Mouse (Mus musculus): ENCODE measurements around the gene Dgkk. TPM values are rescaled to one million over a fixed set of nuclear protein-coding genes. Genes with fewer than 3 reads are reported as not detected.

Gene Dgkk
- total and polyA plus RNA-seq, 3 experiments: not detected

DNA sequence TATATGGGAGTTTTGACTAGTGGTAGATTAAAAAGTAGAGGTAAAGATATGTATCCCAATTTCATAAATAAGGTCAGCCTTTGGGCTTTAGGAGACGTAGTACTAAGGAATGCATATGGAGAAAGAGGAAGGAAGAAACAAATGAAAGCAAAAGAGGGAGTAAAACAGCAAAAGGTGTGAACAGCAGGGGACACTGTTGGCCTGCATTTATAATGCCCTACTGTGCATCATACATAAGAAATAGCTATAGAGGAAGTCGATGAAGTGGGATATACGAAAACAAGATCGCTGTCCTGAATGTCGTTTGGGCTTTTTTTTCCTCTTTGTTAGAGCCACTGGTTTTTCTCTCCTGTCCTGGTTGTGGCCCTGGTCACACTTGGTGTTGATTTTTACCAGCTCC is 143.1 kb downstream of the Dgkk start:
- Histone ChIP-seq H3K9ac (ENCODE audit: control insufficient read depth, low read depth, low read length, poor library complexity, severe bottlenecking) (no peak overlapping the region), H3K27me3 (ENCODE audit: control insufficient read depth in 1 of 2, insufficient read depth in 2 of 2, low read length in 2 of 2) (no peaks in the 10 kb centered on the region), H3K36me3 (ENCODE audit: control insufficient read depth in 1 of 2, insufficient read depth in 2 of 2, low read length in 2 of 2) (no peaks in the 10 kb centered on the region), H3K27ac (ENCODE audit: control insufficient read depth, low read depth, low read length) (no peak overlapping the region), H3K4me3 (ENCODE audit: control insufficient read depth in 1 of 2, insufficient read depth in 1 of 2, low read depth in 2 of 2, low read length in 2 of 2) (no peak overlapping the region), H3K9me3 (replicated peaks; ENCODE audit: insufficient read depth, low read length) (no peaks in the 10 kb centered on the region), H3K79me2 (ENCODE audit: control insufficient read depth, insufficient read depth, low read length, poor library complexity) (no peaks in the 10 kb centered on the region), H3K4me1 (ENCODE audit: control insufficient read depth in 1 of 2, insufficient read depth in 2 of 2, low read length in 2 of 2) (no peaks in the 10 kb centered on the region)
- DNase-seq (ENCODE audit: low read depth, low spot score): peak; percentile 23
- no peak for TF ChIP-seq ZNF384 (IDR thresholded peaks at IDR 0.05; ENCODE audit: low read depth, low read length)
- peak in 2 of 3 experiments; percentile 8 to 31; a peak in 2 of 6 replicates for TF ChIP-seq CTCF (IDR thresholded peaks at IDR 0.05 in 2 of 3, conservative IDR thresholded peaks at IDR 0.05 in 1 of 3; ENCODE audit: control insufficient read depth in 1 of 3, insufficient read depth in 1 of 3, low read depth in 2 of 3, low read length in 3 of 3, poor library complexity in 1 of 3, severe bottlenecking in 1 of 3)
- TF ChIP-seq RAD21 (IDR thresholded peaks at IDR 0.05; ENCODE audit: low read depth, low read length): peak; percentile 40
- no peak for TF ChIP-seq BHLHE40 (IDR thresholded peaks at IDR 0.05; ENCODE audit: borderline replicate concordance, low read depth, low read length)
- TF ChIP-seq CHD1 (IDR thresholded peaks at IDR 0.05; ENCODE audit: low read depth, low read length): no peak
- TF ChIP-seq MAFK (IDR thresholded peaks at IDR 0.05; ENCODE audit: borderline replicate concordance, low read depth, low read length): no peak
- no peak for TF ChIP-seq KAT2A (conservative IDR thresholded peaks at IDR 0.05; ENCODE audit: low read depth, low read length)
- TF ChIP-seq MAZ (IDR thresholded peaks at IDR 0.05; ENCODE audit: low read depth, low read length): no peak
- no peak for TF ChIP-seq ELF1 (IDR thresholded peaks at IDR 0.05; ENCODE audit: low read depth, low read length)
- no peak for TF ChIP-seq MAX (IDR thresholded peaks at IDR 0.05; ENCODE audit: low read length)
- peak; percentile 34 for TF ChIP-seq SMC3 (IDR thresholded peaks at IDR 0.05; ENCODE audit: low read depth, low read length)
- TF ChIP-seq TAL1 (IDR thresholded peaks at IDR 0.05; ENCODE audit: low read length): no peak

DNA sequence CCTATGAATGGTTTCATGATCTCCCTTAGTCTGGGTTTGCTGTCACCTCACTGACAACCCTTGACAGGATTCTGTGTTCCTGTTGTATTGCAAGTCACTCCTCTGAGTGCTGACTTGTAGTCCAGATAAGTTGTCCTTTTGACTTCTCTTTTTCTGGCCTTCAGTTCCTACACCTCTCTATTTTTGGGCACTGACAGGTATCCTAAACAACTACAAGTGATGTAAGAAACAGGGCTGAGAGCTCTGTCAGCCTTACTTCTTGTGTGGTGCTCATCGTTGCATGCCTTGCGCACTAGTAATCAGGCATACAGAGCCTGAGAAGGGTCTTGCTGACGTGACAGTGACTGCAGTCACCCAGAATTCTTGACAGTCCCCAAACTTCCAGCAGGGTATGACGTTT is 147.1 kb downstream of the Dgkk start:
- no peak overlapping the region for H3K27ac ChIP-seq (ENCODE audit: control insufficient read depth, low read depth, low read length)
- no peaks in the 10 kb centered on the region for H3K27me3 ChIP-seq (ENCODE audit: control insufficient read depth in 1 of 2, insufficient read depth in 2 of 2, low read length in 2 of 2)
- no peaks in the 10 kb centered on the region for H3K36me3 ChIP-seq (ENCODE audit: control insufficient read depth in 1 of 2, insufficient read depth in 2 of 2, low read length in 2 of 2)
- DNase-seq (ENCODE audit: low read depth, low spot score): no peak
- no peak overlapping the region for H3K4me3 ChIP-seq (ENCODE audit: control insufficient read depth in 1 of 2, insufficient read depth in 1 of 2, low read depth in 2 of 2, low read length in 2 of 2)
- no peaks in the 10 kb centered on the region for H3K79me2 ChIP-seq (ENCODE audit: control insufficient read depth, insufficient read depth, low read length, poor library complexity)
- no peaks in the 10 kb centered on the region for H3K9me3 ChIP-seq (replicated peaks; ENCODE audit: insufficient read depth, low read length)
- no peaks in the 10 kb centered on the region for H3K4me1 ChIP-seq (ENCODE audit: control insufficient read depth in 1 of 2, insufficient read depth in 2 of 2, low read length in 2 of 2)
- no peak overlapping the region for H3K9ac ChIP-seq (ENCODE audit: control insufficient read depth, low read depth, low read length, poor library complexity, severe bottlenecking)
- TF ChIP-seq NRF1 (IDR thresholded peaks at IDR 0.05; ENCODE audit: insufficient read depth, low read depth, low read length, poor library complexity, severe bottlenecking) (no peak), ZMIZ1 (IDR thresholded peaks at IDR 0.05; ENCODE audit: low read depth, low read length) (no peak), SIN3A (IDR thresholded peaks at IDR 0.05; ENCODE audit: low read length) (no peak)

DNA sequence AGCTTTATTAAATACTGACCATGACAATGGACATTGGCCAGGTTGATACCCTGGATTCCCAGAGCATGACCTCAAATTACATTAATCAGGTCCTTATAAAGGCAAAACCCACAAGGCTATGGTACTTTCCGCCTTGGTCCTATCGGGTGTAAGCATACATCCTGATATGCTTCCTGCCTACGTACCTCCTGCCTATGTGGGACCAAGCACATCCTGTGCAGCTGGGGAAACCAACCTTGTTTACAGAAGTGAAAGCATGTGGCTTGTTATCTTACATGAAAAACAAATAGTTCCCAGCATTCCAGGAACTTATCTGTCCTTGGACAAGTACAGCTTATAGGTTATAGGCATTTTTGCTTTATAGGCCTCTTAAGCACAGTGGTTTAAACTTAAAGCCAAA is 189.5 kb downstream of the Dgkk start:
- no peak overlapping the region for H3K27ac ChIP-seq (ENCODE audit: control insufficient read depth, low read depth, low read length)
- no peak for TF ChIP-seq TBP (IDR thresholded peaks at IDR 0.05; ENCODE audit: low read depth, low read length)
- no peak for DNase-seq (ENCODE audit: low read depth, low spot score)
- H3K79me2 ChIP-seq (ENCODE audit: control insufficient read depth, insufficient read depth, low read length, poor library complexity): no peaks in the 10 kb centered on the region
- H3K4me3 ChIP-seq (ENCODE audit: control insufficient read depth in 1 of 2, insufficient read depth in 1 of 2, low read depth in 2 of 2, low read length in 2 of 2): no peak overlapping the region
- H3K27me3 ChIP-seq (ENCODE audit: control insufficient read depth in 1 of 2, insufficient read depth in 2 of 2, low read length in 2 of 2): no peaks in the 10 kb centered on the region
- H3K4me1 ChIP-seq (ENCODE audit: control insufficient read depth in 1 of 2, insufficient read depth in 2 of 2, low read length in 2 of 2): no peaks in the 10 kb centered on the region
- H3K9ac ChIP-seq (ENCODE audit: control insufficient read depth, low read depth, low read length, poor library complexity, severe bottlenecking): no peak overlapping the region
- H3K9me3 ChIP-seq (replicated peaks; ENCODE audit: insufficient read depth, low read length): no peaks in the 10 kb centered on the region
- H3K36me3 ChIP-seq (ENCODE audit: control insufficient read depth in 1 of 2, insufficient read depth in 2 of 2, low read length in 2 of 2): no peaks in the 10 kb centered on the region

All from MEL (cell line).